Mouse (Mus musculus) lung, embryonic 15.5 days (tissue): Measurements from ENCODE around the gene Mcub. TPM values are rescaled to one million over a fixed set of nuclear protein-coding genes. Genes with fewer than 3 reads are reported as not detected.

Experiments
- ATAC-seq: fragments of 200-750 bp; cut with Nextera tagmentation; 2 replicates; pipeline ENCODE4 v1.8.0; 2017; ENCODE audit warnings: moderate number of reproducible peaks, borderline replicate concordance; ENCODE audit not compliant: low FRiP score, low TSS enrichment; ENCODE audit errors: extremely low read depth
- H3K27ac ChIP-seq: fragments of 300-500 bp; sonication (generic); 2 replicates; pipeline ENCODE4 v1.5.1; 2015; ENCODE audit warnings: moderate library complexity, mild to moderate bottlenecking, inconsistent platforms
- H3K27me3 ChIP-seq: fragments of 300-500 bp; sonication (generic); 2 replicates; pipeline ENCODE4 v1.6.1; 2015; ENCODE audit warnings: inconsistent platforms
- H3K36me3 ChIP-seq: fragments of 300-500 bp; sonication (generic); 2 replicates; pipeline ENCODE4 v1.6.1; 2015; ENCODE audit warnings: inconsistent platforms
- H3K4me1 ChIP-seq: fragments of 300-500 bp; sonication (generic); 2 replicates; pipeline ENCODE4 v1.6.1; 2015; ENCODE audit warnings: inconsistent platforms
- H3K4me2 ChIP-seq: fragments of 300-500 bp; sonication (generic); 2 replicates; pipeline ENCODE4 v1.6.1; 2015; ENCODE audit warnings: inconsistent platforms, mild to moderate bottlenecking, moderate library complexity
- H3K4me3 ChIP-seq: fragments of 300-500 bp; sonication (generic); 2 replicates; pipeline ENCODE4 v1.5.1; 2015; ENCODE audit warnings: mild to moderate bottlenecking, inconsistent platforms
- H3K9ac ChIP-seq: fragments of 300-500 bp; sonication (generic); 2 replicates; pipeline ENCODE4 v1.6.1; 2015; ENCODE audit warnings: inconsistent platforms
- H3K9me3 ChIP-seq: fragments of 300-500 bp; sonication (generic); 2 replicates; pipeline ENCODE4 v1.6.1; 2016; ENCODE audit warnings: inconsistent platforms
- WGBS: fragments of 180-500 bp; shearing (Covaris S2); methylation state at CpG from one replicate; pipeline ENCODE4 v1.1.7; 2015; 5-methylcytosine and 5-hydroxymethylcytosine counted together
- polyA plus RNA-seq: library from polyadenylated mRNA; unstranded; fragments of >200 nt; fragmentation: Nextera tagmentation; extraction: Ambion mirVana; gene quantifications from 2 replicates; pipeline ENCODE4 v1.2.1, GENCODE M21; 2015

The Mcub gene
- polyA plus RNA-seq, 1 experiment from 2014 or later, result 4.9 TPM

DNA sequence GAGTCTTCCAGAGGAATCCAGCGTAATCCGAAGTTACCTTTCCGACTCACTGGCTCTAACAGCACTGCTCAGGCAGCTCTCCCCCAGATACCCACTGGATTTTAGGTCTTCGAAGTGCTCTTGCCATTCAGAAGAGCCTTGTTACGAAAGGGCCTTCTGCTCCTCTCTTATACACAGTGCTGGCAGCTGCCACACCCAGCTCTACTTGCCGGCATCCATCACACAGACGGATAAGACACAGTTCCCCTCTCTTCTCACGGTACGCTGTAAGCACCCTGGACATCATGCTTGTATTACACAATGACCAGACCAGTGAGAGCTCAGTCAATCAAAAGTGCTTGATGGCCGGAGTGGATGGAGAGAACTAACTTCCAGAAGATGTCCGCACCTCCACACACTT lies 11.8 kb upstream of the Mcub start:
- H3K27me3 ChIP-seq, result no peaks in the 10 kb centered on the region
- peaks cover 36% of the 10 kb centered on the region for H3K36me3 ChIP-seq
- no peaks in the 10 kb centered on the region for H3K9me3 ChIP-seq
- H3K9ac ChIP-seq, result no peak overlapping the region
- H3K27ac ChIP-seq, result no peak overlapping the region
- no peak; the same call in 1 of the 2 replicates for ATAC-seq
- H3K4me2 ChIP-seq, result no peak overlapping the region
- no peak overlapping the region for H3K4me3 ChIP-seq
- no peaks in the 10 kb centered on the region for H3K4me1 ChIP-seq
- WGBS, result 74% methylated on average over 11 of the region's 11 CpGs

DNA sequence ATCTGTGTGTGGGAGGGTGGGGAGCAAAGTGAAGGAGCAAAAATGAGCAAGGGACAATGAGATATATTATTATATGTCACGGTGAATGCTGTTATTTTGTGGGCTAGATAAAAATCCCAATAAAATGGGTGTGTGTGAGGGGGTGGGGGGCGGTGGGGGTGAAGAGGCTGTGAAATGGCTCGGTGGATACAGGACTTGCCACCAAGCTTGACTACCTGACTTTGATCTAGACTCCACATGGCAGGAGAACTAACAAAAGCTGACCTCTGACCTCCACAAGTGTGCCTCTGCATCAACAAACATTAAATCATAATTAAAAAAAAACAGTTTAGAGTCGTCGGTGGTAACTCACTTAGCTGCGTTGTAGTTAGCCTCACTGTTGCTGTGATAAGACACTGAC lies 9.5 kb upstream of the Mcub start:
- H3K27ac ChIP-seq, result no peak overlapping the region
- H3K9ac ChIP-seq, result no peak overlapping the region
- ATAC-seq, result no peak
- WGBS, result 20% methylated on average over 6 of the region's 6 CpGs
- H3K4me3 ChIP-seq, result no peak overlapping the region
- no peaks in the 10 kb centered on the region for H3K27me3 ChIP-seq
- H3K4me1 ChIP-seq, result no peaks in the 10 kb centered on the region
- peaks cover 21% of the 10 kb centered on the region for H3K36me3 ChIP-seq
- H3K9me3 ChIP-seq, result no peaks in the 10 kb centered on the region
- no peak overlapping the region for H3K4me2 ChIP-seq

DNA sequence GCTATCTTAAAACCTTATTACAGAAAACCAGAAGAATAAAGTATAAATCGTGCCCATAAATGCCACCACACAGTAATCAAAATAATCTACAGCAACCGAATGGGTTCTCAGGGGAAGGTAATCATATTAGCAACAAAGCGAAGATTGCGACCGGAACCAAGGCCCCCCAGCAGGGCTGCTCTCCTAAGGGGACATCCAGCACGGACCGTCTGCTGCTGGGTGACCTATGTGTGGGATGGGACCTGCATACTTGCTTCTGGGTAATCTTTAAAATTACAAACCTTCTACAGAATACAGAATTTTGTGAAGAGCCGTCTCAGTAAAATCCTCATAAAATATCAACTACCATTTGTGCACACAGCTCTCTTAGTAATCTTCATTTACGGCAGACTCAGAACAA lies 8.7 kb upstream of the Mcub start:
- no peaks in the 10 kb centered on the region for H3K9me3 ChIP-seq
- H3K4me2 ChIP-seq, result no peak overlapping the region
- WGBS, result 89% methylated on average over 9 of the region's 9 CpGs
- no peak overlapping the region for H3K9ac ChIP-seq
- no peaks in the 10 kb centered on the region for H3K4me1 ChIP-seq
- H3K27me3 ChIP-seq, result no peaks in the 10 kb centered on the region
- peaks cover 14% of the 10 kb centered on the region for H3K36me3 ChIP-seq
- no peak overlapping the region for H3K27ac ChIP-seq
- no peak overlapping the region for H3K4me3 ChIP-seq
- no peak for ATAC-seq

DNA sequence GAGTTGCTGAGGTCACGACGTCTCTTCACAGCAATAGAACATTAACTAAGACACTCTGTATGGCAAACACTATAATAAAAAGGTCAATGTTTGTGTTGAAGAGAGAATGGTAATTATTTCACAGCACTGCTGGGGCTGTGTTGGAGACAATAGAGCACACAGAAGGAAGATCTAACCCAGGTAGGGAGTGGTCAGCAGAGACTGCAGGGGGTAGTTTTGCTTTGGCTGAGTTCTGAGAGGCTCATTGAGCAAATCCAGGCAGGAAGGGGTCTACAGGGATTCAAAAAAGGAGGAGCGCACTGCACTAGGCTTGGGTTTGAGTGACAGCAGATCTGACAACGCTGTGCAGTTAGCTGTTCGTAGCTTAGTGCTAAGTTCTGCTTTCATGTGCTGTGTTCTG lies 6.3 kb upstream of the Mcub start:
- H3K9me3 ChIP-seq, result no peaks in the 10 kb centered on the region
- WGBS, result 76% methylated on average over 5 of the region's 5 CpGs
- no peak overlapping the region for H3K9ac ChIP-seq
- no peak overlapping the region for H3K4me3 ChIP-seq
- no peaks in the 10 kb centered on the region for H3K4me1 ChIP-seq
- H3K4me2 ChIP-seq, result no peak overlapping the region
- H3K36me3 ChIP-seq, result no peaks in the 10 kb centered on the region
- ATAC-seq, result no peak
- H3K27ac ChIP-seq, result no peak overlapping the region
- no peaks in the 10 kb centered on the region for H3K27me3 ChIP-seq

DNA sequence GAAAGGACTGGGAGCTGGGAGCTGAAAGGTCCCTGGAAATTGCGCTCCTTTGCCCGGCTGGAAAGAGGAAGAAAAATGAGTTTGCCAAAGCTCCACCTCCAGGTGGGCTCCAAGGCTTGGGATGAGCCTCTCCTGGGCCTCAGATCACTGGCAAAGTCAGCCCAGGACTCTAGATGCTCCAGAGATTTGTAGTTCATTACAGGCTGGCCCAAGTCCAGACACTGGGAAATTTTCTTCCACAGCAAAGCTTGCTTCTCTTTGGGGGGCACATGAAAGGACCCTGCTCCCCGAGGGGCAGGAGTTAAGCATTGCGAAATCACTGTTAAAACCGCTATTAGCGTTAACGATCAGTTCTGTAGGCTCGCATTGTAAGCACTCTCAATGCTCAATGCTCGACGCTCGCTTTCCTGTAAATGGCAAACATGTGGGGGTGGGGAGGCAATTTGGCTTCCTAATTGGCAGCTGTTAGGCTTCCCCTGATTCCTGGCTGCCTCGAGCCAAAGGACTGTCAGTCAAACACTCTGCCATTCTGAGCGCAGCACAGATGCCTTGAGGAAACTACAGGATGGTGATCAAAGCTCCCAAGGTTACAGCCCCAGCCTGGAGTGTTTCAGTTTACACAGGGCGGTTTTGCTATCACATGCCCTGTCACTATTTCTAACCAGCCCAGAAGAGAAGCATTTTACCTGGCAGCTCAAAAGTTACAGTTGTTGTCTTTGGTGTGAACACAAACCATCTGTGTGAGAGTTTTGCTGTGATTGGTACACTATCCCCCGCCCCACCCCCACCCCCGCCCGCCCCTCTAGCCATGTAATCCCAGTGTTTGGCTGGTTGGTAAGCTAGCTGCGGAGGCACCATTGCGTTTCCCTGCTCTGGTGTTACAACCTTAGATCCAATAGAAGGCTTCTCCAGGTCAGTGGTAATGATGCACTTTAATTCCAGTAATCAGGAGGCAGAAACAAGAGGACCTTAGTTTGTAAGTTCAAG lies 816 bp upstream of the Mcub start:
- Histone ChIP-seq H3K36me3 (no peaks in the 10 kb centered on the region), H3K4me2 (peak overlapping the region; percentile 100), H3K4me3 (peak overlapping the region; percentile 60), H3K27ac (no peak overlapping the region), H3K4me1 (peaks cover 20% of the 10 kb centered on the region), H3K9ac (0 out of 2 replicates have a peak overlapping the region, but pooled peaks have one; percentile 42), H3K27me3 (peaks cover 32% of the 10 kb centered on the region), H3K9me3 (no peaks in the 10 kb centered on the region)
- ATAC-seq, result peak; percentile 31; the same call in 1 of the 2 replicates
- 14% methylated on average over 19 of the region's 19 CpGs for WGBS

DNA sequence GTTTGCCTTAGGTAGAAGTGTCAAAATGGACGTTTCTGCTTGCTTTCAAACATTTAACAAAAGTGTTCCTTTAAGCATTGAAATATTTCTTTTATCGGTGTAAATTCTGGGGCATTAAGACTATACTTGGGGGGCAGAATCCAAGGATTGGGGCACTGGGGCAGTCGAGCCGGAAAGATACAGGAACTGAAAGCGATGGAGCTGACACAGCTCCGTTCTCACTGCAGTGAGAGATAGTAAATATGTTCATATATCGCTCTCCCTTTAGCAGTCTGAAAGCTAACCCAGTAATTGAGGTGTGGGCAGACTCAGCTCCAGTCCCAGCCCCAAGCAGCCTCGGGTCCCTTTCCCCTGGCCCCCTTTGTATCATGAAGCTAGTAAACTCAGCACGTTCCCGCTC lies 975 bp downstream of the Mcub start:
- peaks cover 32% of the 10 kb centered on the region for H3K27me3 ChIP-seq
- H3K9me3 ChIP-seq, result no peaks in the 10 kb centered on the region
- H3K4me1 ChIP-seq, result peaks cover 20% of the 10 kb centered on the region
- H3K4me3 ChIP-seq, result peak overlapping the region; percentile 60
- peak overlapping the region; percentile 100 for H3K4me2 ChIP-seq
- no peaks in the 10 kb centered on the region for H3K36me3 ChIP-seq
- ATAC-seq, result no peak
- 26% methylated on average over 10 of the region's 10 CpGs for WGBS
- no peak overlapping the region for H3K27ac ChIP-seq
- H3K9ac ChIP-seq, result no peak overlapping the region

DNA sequence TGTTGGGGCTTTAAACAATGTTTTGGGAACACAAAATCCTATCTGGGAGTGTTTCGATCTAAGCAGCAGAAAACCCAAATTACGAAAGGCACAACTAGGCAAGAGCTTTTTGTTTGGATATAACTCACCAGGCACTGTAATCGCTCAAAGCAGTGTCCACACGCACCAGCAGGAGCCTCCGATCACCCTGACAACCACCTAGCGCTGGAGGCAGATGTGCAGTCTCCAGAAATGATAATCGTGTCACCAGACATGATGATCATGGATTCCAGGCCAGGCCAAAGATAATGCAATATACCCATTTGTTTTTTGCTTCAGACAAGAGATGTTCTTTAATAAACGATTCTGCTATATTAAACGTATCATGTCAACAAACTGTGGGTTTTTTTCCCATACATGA lies 2.1 kb downstream of the Mcub start:
- H3K4me2 ChIP-seq, result no peak overlapping the region
- no peak for ATAC-seq
- H3K27me3 ChIP-seq, result peaks cover 32% of the 10 kb centered on the region
- 57% methylated on average over 9 of the region's 9 CpGs for WGBS
- H3K9me3 ChIP-seq, result no peaks in the 10 kb centered on the region
- H3K4me1 ChIP-seq, result peaks cover 20% of the 10 kb centered on the region
- H3K4me3 ChIP-seq, result no peak overlapping the region
- no peak overlapping the region for H3K9ac ChIP-seq
- no peaks in the 10 kb centered on the region for H3K36me3 ChIP-seq
- H3K27ac ChIP-seq, result no peak overlapping the region

DNA sequence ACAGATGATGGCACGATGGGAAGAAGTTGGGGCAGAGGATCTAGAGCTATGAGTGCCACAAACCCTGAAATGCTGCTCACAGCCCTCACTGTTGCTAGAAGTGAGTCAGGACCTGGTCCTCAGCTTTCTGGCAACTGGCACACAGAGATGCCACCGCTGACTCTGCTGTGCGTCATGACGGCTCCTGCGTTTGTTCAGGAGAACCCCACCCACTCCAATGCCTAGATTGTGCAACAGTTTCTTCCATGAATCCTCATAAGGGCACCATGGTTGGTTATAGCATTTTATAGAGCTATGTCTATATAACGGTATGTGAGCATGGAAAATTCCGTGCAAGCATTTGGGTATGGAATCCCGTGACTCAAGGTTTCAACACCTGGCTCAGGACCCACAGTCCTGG lies 5.3 kb downstream of the Mcub start:
- Histone ChIP-seq H3K9me3 (no peaks in the 10 kb centered on the region), H3K9ac (no peak overlapping the region), H3K4me2 (no peak overlapping the region), H3K27ac (no peak overlapping the region), H3K36me3 (no peaks in the 10 kb centered on the region), H3K27me3 (peaks cover 21% of the 10 kb centered on the region), H3K4me3 (no peak overlapping the region), H3K4me1 (peaks cover 5% of the 10 kb centered on the region; the same call in 1 of the 2 replicates)
- WGBS, result 82% methylated on average over 8 of the region's 8 CpGs
- ATAC-seq, result no peak

DNA sequence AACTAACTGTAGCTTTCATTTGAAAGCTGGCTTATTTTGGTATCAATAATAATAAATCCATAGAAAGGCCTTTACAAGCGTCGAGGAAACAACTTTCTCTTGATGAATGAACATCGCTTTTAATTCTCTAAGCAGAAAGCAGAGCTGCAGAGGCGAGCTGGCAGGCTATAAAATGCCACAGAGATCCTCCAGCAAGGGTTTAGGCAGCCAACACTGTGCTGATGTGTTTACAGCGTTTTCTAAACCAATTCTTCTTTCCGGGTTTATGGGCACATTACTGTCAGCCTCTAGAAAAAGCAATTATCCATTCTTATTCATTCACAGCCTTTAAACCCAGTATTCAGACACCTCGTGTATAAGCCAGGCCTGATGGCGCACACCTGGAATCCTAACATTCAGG lies 7.5 kb downstream of the Mcub start:
- Histone ChIP-seq H3K27ac (no peak overlapping the region), H3K9ac (no peak overlapping the region), H3K27me3 (0 out of 2 replicates have a peak, but pooled peaks cover 2% of the 10 kb centered on the region), H3K4me3 (no peak overlapping the region), H3K36me3 (no peaks in the 10 kb centered on the region), H3K4me2 (no peak overlapping the region), H3K9me3 (no peaks in the 10 kb centered on the region), H3K4me1 (no peaks in the 10 kb centered on the region)
- no peak for ATAC-seq
- 67% methylated on average over 8 of the region's 8 CpGs for WGBS

DNA sequence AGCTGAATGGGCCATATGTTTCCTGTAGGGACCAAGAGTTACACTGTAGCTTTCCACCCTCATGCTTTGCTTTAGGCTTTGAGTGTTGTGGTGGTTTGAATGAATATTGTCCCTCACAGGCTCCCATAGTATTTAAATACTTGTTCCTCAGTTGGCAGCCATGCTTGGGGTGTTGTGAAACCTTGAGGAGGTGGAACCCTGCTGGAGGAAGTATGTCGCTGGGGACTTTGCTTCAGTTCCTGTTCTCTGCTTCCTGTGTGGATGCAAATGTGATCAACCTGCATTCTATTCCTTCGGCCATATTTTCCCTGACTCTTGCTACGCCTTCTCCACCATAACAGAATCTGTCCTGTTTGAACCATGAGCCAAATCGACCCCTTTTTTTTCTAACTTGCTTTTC lies 16.7 kb downstream of the Mcub start:
- H3K9me3 ChIP-seq, result no peaks in the 10 kb centered on the region
- ATAC-seq, result no peak
- no peaks in the 10 kb centered on the region for H3K36me3 ChIP-seq
- no peak overlapping the region for H3K9ac ChIP-seq
- WGBS, result 86% methylated on average over 4 of the region's 4 CpGs
- no peak overlapping the region for H3K27ac ChIP-seq
- H3K4me2 ChIP-seq, result no peak overlapping the region
- H3K27me3 ChIP-seq, result no peaks in the 10 kb centered on the region
- H3K4me3 ChIP-seq, result no peak overlapping the region
- H3K4me1 ChIP-seq, result no peaks in the 10 kb centered on the region

DNA sequence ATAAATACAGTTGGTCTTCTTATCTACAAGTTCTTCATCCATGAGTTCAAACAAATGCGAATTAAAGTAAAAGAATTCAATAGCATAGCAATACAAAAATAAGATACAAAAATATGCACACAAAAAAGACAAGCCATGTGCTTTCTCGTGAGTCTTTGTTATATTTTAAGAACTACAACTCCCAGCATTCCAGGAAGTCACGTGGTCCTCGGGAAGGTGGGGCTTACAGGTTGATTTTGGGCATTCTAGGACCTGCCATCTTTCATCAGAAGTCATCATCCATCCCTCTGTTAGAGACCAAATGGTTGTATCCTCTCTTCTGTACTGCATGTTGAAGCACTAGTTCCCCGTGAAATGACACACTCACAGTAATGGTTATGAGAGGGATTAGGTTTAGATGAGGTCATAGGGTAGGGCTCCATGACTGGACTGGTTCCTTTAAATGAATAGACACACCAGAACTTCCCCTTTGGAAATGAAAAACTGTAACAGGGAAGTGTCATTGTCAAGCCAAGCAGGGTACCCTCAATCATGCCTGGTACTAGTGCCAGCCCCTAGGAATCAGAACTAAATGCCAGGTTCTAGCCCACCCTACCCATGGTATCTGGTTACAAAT lies 20.7 kb downstream of the Mcub start:
- no peak overlapping the region for H3K27ac ChIP-seq
- 78% methylated on average over 5 of the region's 5 CpGs for WGBS
- H3K27me3 ChIP-seq, result no peaks in the 10 kb centered on the region
- no peak overlapping the region for H3K9ac ChIP-seq
- no peak for ATAC-seq
- H3K36me3 ChIP-seq, result no peaks in the 10 kb centered on the region
- no peaks in the 10 kb centered on the region for H3K4me1 ChIP-seq
- no peak overlapping the region for H3K4me3 ChIP-seq
- no peak overlapping the region for H3K4me2 ChIP-seq
- H3K9me3 ChIP-seq, result no peaks in the 10 kb centered on the region

DNA sequence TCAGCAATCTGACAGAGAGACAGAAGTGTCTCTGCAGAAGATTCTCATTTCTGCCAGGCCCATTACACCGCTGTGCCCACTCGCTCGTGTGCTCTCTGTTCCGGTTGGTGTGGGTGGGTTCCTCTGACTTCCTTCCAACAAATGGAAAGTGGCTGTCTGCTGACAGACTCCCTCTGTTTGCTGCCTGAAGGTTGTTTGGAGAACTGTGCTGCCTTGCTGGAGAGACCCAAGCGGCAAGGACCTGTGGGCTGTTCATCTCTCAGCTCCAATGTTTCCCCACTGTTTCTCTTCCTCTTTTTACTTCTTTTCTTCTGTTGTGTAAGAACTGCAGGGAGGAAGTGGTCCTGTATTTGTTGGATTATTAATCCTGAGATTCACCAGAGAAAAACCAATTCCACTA lies 21.6 kb downstream of the Mcub start:
- Histone ChIP-seq H3K9ac (no peak overlapping the region), H3K4me1 (no peaks in the 10 kb centered on the region), H3K4me3 (no peak overlapping the region), H3K36me3 (no peaks in the 10 kb centered on the region), H3K27ac (no peak overlapping the region), H3K27me3 (no peaks in the 10 kb centered on the region), H3K9me3 (no peaks in the 10 kb centered on the region), H3K4me2 (no peak overlapping the region)
- 73% methylated on average over 5 of the region's 5 CpGs for WGBS
- ATAC-seq, result no peak
